Mouse (Mus musculus) lung, adult 18-20 months (tissue): ENCODE measurements around the gene Sf3a1.
A peak's percentile ranks its signal among the peaks of the same experiment; 100 is the strongest.
"Not testable (repeated sequence)": the region's sequence is repeated elsewhere in the genome, so short reads cannot be mapped to it uniquely, and the experiment has no call there.

Source experiments
- DNase-seq, 2 experiments: peaks; one replicate each; pipeline ENCODE4 v3.0.0; 2022; ENCODE audit warnings: mixed read lengths in 2 of 2

Sf3a1 gene

GRCm38 (mm10) chr11:4138964-4139363 is 21.2 kb upstream of the Sf3a1 start:
- no peak for DNase-seq

- no peak for DNase-seq
Measured at GRCm38 (mm10) chr11:4141505-4141904, 18.6 kb upstream of the Sf3a1 start.

- no peak for DNase-seq
Measured at GRCm38 (mm10) chr11:4142352-4142751, 17.8 kb upstream of the Sf3a1 start.

DNA sequence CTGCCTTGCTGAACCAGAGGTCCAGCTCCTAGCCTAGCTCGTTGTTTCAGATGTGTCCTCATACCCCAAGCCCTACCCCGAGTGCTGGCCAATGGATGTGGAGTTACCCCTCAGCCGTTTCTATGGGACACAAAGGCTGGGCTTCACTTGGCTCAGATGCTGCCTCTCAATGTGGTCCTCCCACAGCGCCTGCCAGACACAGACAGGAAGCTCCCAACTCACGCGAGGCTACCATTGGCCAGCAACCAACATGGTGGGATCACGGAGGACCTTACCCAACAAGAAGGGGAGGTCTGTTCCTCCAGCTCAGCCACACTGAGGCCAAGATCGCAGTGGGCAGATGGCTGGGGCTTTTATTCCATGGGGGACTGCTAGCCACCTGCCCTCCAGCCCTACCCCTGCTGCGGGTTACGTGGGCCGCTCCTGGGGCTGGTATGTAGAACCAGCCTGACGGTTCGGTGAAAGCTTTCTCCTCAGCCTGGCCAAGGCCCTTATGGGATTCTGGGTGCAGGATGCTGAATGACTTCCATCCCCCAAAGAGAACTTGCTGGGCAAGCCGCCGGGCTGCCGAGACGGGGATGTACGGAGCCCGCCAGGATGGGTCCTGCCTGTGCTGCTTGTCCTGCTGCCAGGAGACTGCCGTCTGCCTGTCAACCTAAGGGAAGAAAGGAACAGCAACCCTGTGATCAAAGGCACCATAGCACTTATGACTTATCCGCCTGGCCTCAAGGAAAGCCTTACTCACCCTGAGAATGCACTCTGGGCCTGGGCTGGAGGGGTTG is 16.7 kb upstream of the Sf3a1 start:
- no peak for DNase-seq

GRCm38 (mm10) chr11:4146381-4146780 is 13.8 kb upstream of the Sf3a1 start:
- DNase-seq, result no peak

DNA sequence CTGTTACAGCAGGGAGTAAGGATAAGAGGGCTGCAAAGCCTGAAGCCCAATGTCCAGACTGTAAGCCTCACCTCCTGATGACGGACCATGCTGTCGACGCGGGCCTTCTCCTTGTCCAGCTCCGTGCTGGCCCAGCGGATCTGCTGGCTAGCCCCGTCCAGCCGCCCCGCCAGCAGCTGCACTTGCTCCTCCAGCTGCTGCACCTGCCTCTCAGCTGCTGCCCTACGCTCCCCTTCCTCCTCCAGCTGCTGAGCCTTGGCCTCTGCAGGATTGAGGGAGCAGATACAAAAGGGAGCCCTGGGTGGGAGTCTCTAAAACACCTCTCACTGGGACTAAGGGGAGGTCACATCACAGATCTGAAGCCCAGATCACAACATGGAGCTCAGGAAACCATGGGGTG is 13.1 kb upstream of the Sf3a1 start:
- no peak for DNase-seq

- DNase-seq, result peak; percentile 44 to 55
Measured at GRCm38 (mm10) chr11:4148120-4148519, 12.0 kb upstream of the Sf3a1 start.

GRCm38 (mm10) chr11:4148536-4149156 is 11.5 kb upstream of the Sf3a1 start:
- DNase-seq, result no peak

GRCm38 (mm10) chr11:4149886-4150285 is 10.3 kb upstream of the Sf3a1 start:
- DNase-seq, result no peak

- no peak for DNase-seq
Measured at GRCm38 (mm10) chr11:4153694-4154093, 6.5 kb upstream of the Sf3a1 start.

- DNase-seq, result no peak
Measured at GRCm38 (mm10) chr11:4155641-4156040, 4.5 kb upstream of the Sf3a1 start.

- no peak for DNase-seq
Measured at GRCm38 (mm10) chr11:4158676-4159075, 1.5 kb upstream of the Sf3a1 start.

- no peak for DNase-seq
Measured at GRCm38 (mm10) chr11:4160758-4161480, 769 bp downstream of the Sf3a1 start.

DNA sequence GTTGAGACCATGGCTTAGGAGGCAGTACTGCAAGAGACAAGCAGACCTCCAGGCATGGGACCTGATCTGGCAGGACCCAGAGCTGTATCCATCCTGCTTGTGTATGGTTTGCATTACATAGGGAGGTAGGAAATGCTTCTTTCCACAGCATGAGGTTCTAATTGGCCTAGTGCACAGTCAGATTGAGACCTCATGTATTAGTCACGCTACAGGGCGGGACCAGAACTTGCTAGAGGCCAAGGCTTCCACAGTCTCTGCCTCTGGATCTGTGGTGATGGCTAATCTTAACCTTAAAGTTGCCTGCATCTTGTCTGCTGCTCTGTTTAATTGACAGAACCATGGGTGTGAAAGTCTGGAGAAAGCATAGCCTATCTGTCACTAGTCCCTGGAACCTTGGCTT is 4.6 kb downstream of the Sf3a1 start:
- no peak for DNase-seq

- DNase-seq, result no peak
Measured at GRCm38 (mm10) chr11:4166467-4167090, 6.4 kb downstream of the Sf3a1 start.

- peak; percentile 65 to 66 for DNase-seq
Measured at GRCm38 (mm10) chr11:4174586-4174985, 14.4 kb downstream of the Sf3a1 start.

DNA sequence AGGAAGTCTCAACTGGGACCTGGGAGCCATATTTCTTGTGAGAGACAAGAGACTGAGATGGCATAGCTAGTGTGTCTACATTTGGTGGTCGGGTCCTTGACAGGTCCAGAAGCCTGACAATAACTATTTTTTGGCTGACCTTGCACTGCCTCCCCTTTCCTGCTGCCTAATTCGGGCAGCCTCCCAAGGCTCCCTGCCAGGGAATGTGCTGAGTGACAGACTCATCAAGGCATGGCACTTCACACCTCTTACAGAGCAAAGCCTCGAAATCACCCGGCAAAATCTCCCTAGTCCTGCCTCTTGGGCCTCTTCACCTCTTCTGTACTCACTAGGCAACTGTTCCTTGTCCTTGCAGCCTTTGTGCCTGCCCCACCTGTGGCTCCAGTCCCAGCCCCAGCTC is 17.6 kb downstream of the Sf3a1 start:
- no peak for DNase-seq

DNA sequence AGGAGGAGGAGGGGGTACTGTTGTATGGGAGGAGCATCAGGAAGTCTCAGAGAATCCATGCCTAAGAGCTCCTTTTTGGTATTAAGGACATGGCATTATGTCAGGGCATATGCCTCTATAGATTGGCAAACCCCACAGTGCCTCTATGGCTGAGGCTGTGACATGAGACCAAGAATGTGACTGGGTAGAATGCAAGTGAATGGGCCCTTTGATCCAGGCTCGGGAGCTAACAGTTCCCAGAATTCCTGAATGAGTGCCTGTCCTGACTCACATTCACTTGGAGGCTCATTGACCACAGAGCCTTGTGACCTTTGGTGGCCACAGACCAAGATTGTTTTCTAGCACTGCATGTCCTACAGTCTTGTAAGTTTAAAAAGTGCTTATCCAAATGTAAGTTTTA is 21.9 kb downstream of the Sf3a1 start:
- no peak for DNase-seq

- no peak for DNase-seq
Measured at GRCm38 (mm10) chr11:4183511-4183910, 23.4 kb downstream of the Sf3a1 start.

DNA sequence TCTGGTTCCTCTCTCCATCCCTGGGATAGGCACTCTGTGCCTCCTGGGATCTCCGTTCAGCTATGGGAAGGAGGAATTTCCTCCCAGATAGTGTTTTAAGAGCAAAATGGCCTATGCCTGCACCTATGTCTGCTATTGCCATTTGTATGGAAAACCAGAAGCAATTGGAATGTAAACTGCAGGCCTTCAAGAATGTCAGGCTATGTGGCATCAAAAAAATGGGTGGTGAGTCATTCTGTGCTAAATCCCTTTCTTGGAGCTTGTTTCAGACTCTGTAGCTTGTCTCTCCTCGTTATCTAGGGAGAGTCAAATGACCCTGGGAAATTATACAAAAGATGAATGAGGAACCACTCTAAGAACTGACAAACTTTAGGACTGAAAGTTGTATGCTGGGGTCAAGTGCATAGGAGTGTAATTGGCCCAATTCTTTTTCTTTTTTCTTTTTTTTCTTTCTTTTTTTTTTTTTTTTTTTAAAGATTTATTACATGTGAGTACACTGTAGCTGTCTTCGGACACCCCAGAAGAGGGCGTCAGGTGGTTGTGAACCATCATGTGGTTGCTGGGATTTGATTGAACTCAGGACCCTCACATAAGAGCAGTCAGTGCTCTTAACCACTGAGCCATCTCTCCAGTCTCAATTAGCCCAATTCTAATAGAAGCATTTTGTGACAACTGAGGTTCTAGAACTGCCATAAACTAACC is 24.3 kb downstream of the Sf3a1 start:
- DNase-seq, result no peak

GRCm38 (mm10) chr11:4185480-4185879 is 25.3 kb downstream of the Sf3a1 start:
- not testable (repeated sequence) for DNase-seq

GRCm38 (mm10) chr11:4186486-4187317 is 26.6 kb downstream of the Sf3a1 start, which contains the start of gene Tbc1d10a:
Gene Tbc1d10a (plus strand): TSS chr11:4186789.
- DNase-seq, result peak; percentile 99
